ENCODE assay signal across 8 mouse cellular contexts in the genomic region with DNA sequence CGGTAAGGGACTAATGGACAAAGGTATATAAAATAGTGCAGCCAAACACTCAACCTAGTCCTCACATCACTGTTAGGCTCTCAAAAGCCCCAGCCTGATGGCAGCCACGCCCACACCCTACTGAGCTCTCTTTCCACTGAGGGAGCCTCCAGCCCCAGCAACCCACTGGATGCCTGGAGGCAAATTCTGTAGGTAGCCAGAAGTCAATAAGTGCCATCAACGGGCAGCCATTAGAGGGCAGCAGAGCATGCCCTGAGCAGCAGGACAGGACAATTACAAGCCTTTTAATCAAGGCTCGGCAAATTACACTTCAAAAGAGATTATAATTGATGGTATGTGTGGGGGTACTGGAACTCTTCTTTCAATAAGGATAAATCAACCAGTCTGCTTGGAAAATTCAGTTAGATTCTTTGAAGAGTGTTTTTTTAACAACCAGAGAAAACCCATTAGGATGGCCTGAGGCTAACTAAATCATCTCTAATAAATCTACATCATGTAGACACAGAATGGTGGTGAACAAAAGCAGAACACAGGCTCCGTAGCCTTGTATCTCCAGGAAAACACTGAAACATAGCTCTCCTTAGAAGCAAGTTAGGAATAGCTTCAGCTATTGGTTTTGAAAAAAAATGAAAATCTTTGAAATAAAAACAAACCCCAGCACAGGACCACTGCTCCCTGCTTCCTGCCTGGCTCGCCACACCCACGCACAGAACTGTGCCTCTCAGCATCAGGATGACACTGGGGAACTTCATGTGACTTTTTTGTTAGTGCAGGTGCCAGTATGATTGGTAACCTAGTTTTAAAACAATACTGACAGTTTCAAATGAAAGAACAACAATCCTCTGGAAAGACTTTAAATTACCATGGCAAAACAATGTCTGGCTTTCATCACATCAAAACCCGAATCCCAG. TPM values are rescaled to one million over a fixed set of nuclear protein-coding genes. Genes with fewer than 3 reads are reported as not detected.
DNase-seq lines count a peak whose midpoint lies in the region; ATAC-seq lines count a peak whose summit lies in the region.

No protein-coding gene starts in this region.

- no peaks in the 10 kb centered on the region for H3K27me3 ChIP-seq in midbrain, embryonic 16.5 days (ENCODE audit: control insufficient read depth, insufficient read depth, low read depth, low read length)

- no peak overlapping the region for H3K4me2 ChIP-seq in midbrain, embryonic 16.5 days (ENCODE audit: low read length)

- peak; percentile 50 for DNase-seq in layer of hippocampus, adult 11-12 months (ENCODE audit: low spot score)
- no peak for DNase-seq in layer of hippocampus, adult 9-11 months
- DNase-seq in ZHBTc4 (ENCODE audit: low read depth, low spot score): peak; percentile 60
- DNase-seq in embryo, embryonic 10 days (ENCODE audit: low spot score): peak; percentile 79
- DNase-seq in heart, postnatal 4 days: peak; percentile 71
- peak; percentile 74 to 83 for DNase-seq in kidney, postnatal 4 days

- H3K4me3 ChIP-seq in midbrain, embryonic 16.5 days (ENCODE audit: low read depth, low read length): no peak overlapping the region

- peak; percentile 12; the same call in 1 of the 2 replicates for ATAC-seq in midbrain, embryonic 16.5 days
- no peak for ATAC-seq in activated CD4-positive, CD25-positive, alpha-beta regulatory T cell, adult 4 months

- no peaks in the 10 kb centered on the region for H3K36me3 ChIP-seq in midbrain, embryonic 16.5 days (ENCODE audit: control insufficient read depth, insufficient read depth, low read length)

- H3K27ac ChIP-seq in midbrain, embryonic 16.5 days (ENCODE audit: low read length): 0 out of 2 replicates have a peak overlapping the region, but pooled peaks have one; percentile 23

- H3K4me1 ChIP-seq in midbrain, embryonic 16.5 days (ENCODE audit: control insufficient read depth, insufficient read depth, low read length): peaks cover 17% of the 10 kb centered on the region

- H3K9ac ChIP-seq in midbrain, embryonic 16.5 days (ENCODE audit: low read depth, low read length): no peak overlapping the region

- WGBS in midbrain, embryonic 16.5 days: 37% methylated on average over 8 of the region's 8 CpGs

- H3K9me3 ChIP-seq in midbrain, embryonic 16.5 days (replicated peaks; ENCODE audit: control insufficient read depth, low read length, poor library complexity, severe bottlenecking): no peaks in the 10 kb centered on the region

RNA-seq across cellular contexts. Expression of a gene that starts 30.4 kb away (rescaled TPM):
- total RNA-seq in heart, postnatal 4 days (2021): 10 to 100 TPM; 31.4 to 33.3 TPM
- 26.6 and 32.8 TPM in 2 replicates for polyA plus RNA-seq in midbrain, embryonic 16.5 days (2015; fragmentation: Nextera tagmentation; extraction: Ambion mirVana)
- polyA plus RNA-seq in activated CD4-positive, CD25-positive, alpha-beta regulatory T cell, adult 4 months (2017; shearing (Covaris generic)): under 1 TPM in 1 of 2 experiments, not detected in 1; 0.11 TPM

Comparison
In these comparisons a context has a peak if more than half of its experiments do, and no peak if none do; other contexts are left out.
1. RNA of a gene that starts 30.4 kb away (polyA plus RNA-seq): 26.6 to 32.8 TPM in midbrain, embryonic 16.5 days; 0.11 TPM in activated CD4-positive, CD25-positive, alpha-beta regulatory T cell, adult 4 months; every median in the first group is over 10 times any median in the second.